Mouse (Mus musculus): ENCODE measurements around the gene Gabpb2. TPM values are rescaled to one million over a fixed set of nuclear protein-coding genes. Genes with fewer than 3 reads are reported as not detected.

Gene Gabpb2
- total and polyA plus RNA-seq, 3 experiments: 72.2 to 92.8 (median 82.2) TPM

DNA sequence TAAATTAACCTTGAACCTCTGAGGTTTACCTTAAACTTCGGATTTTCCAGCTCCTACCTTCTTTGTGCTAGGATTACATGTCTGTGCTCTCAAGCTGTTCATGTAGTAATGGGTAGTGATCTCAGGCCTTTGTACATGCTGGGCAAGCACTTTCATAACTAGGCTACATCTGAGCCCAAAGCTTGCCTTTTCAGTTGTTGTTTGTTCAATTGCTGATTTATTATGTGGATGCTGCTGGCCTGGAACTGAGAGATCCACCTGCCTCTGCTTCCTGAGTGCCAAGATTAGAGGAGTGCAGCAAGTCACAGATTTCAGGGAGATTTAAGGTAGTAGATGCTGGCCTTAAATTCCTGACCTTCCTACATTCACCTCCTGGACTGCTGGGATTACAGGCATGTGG lies 18.6 kb downstream of the Gabpb2 start:
- TF ChIP-seq MAX (IDR thresholded peaks at IDR 0.05; ENCODE audit: low read length) (no peak), BHLHE40 (IDR thresholded peaks at IDR 0.05; ENCODE audit: borderline replicate concordance, low read depth, low read length) (no peak), MAZ (IDR thresholded peaks at IDR 0.05; ENCODE audit: low read depth, low read length) (no peak), MYB (IDR thresholded peaks at IDR 0.05; ENCODE audit: low read depth, low read length) (no peak), ZMIZ1 (IDR thresholded peaks at IDR 0.05; ENCODE audit: low read depth, low read length) (no peak), EP300 (IDR thresholded peaks at IDR 0.05; ENCODE audit: low read depth in 1 of 2, low read length in 2 of 2) (no peak), HCFC1 (IDR thresholded peaks at IDR 0.05; ENCODE audit: low read depth, low read length) (no peak), JUND (IDR thresholded peaks at IDR 0.05; ENCODE audit: low read depth, low read length) (no peak), POLR2AphosphoS5 (IDR thresholded peaks at IDR 0.05; ENCODE audit: borderline replicate concordance, low read depth, low read length) (no peak), KAT2A (conservative IDR thresholded peaks at IDR 0.05; ENCODE audit: low read depth, low read length) (no peak), ZC3H11A (IDR thresholded peaks at IDR 0.05; ENCODE audit: low read depth, low read length) (no peak), ELF1 (IDR thresholded peaks at IDR 0.05; ENCODE audit: low read depth, low read length) (no peak), CTCF (IDR thresholded peaks at IDR 0.05 in 2 of 3, conservative IDR thresholded peaks at IDR 0.05 in 1 of 3; ENCODE audit: control insufficient read depth in 1 of 3, insufficient read depth in 1 of 3, low read depth in 2 of 3, low read length in 3 of 3, poor library complexity in 1 of 3, severe bottlenecking in 1 of 3) (no peak), USF1 (IDR thresholded peaks at IDR 0.05; ENCODE audit: low read depth, low read length) (no peak), ZKSCAN1 (IDR thresholded peaks at IDR 0.05; ENCODE audit: low read depth, low read length) (no peak)

DNA sequence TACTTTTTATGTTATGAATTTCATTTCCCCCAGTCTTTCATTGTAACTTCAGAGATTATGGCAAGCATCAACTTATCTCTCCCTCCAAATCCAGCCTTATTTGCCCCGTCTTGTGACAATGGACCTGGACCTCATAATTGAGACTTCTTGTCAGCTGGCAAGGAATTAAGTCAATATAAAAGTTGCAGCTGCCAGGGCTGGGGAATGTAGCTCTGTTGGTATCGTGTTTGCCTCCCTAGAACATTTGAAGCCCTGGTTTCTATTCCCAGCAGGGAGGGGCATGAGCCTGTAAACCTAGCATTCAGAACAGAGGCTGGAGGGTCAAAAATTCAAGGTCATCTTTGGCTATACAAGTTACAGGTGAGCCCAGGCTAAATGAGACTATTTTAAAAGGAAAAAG lies 21.9 kb downstream of the Gabpb2 start:
- H3K36me3 ChIP-seq (ENCODE audit: control insufficient read depth in 1 of 2, insufficient read depth in 2 of 2, low read length in 2 of 2): peaks cover 0 to 71% of the 10 kb centered on the region in 2 experiments; a peak in 2 of 4 replicates

More for the DNA sequence above, 18.6 kb downstream of the Gabpb2 start:
- DNase-seq (ENCODE audit: low read depth, low spot score): no peak
- H3K9me3 ChIP-seq (replicated peaks; ENCODE audit: insufficient read depth, low read length): no peaks in the 10 kb centered on the region
- no peaks in the 10 kb centered on the region for H3K27me3 ChIP-seq (ENCODE audit: control insufficient read depth in 1 of 2, insufficient read depth in 2 of 2, low read length in 2 of 2)
- H3K9ac ChIP-seq (ENCODE audit: control insufficient read depth, low read depth, low read length, poor library complexity, severe bottlenecking): no peak overlapping the region
- H3K36me3 ChIP-seq (ENCODE audit: control insufficient read depth in 1 of 2, insufficient read depth in 2 of 2, low read length in 2 of 2): peaks cover 0 to 84% of the 10 kb centered on the region in 2 experiments; a peak in 2 of 4 replicates
- no peaks in the 10 kb centered on the region for H3K4me1 ChIP-seq (ENCODE audit: control insufficient read depth in 1 of 2, insufficient read depth in 2 of 2, low read length in 2 of 2)
- no peaks in the 10 kb centered on the region for H3K79me2 ChIP-seq (ENCODE audit: control insufficient read depth, insufficient read depth, low read length, poor library complexity)
- H3K4me3 ChIP-seq (ENCODE audit: control insufficient read depth in 1 of 2, insufficient read depth in 1 of 2, low read depth in 2 of 2, low read length in 2 of 2): no peak overlapping the region
- no peak overlapping the region for H3K27ac ChIP-seq (ENCODE audit: control insufficient read depth, low read depth, low read length)

More for the DNA sequence above, 21.9 kb downstream of the Gabpb2 start:
- no peaks in the 10 kb centered on the region for H3K79me2 ChIP-seq (ENCODE audit: control insufficient read depth, insufficient read depth, low read length, poor library complexity)
- no peak for DNase-seq (ENCODE audit: low read depth, low spot score)
- no peaks in the 10 kb centered on the region for H3K9me3 ChIP-seq (replicated peaks; ENCODE audit: insufficient read depth, low read length)
- H3K27ac ChIP-seq (ENCODE audit: control insufficient read depth, low read depth, low read length): no peak overlapping the region
- H3K4me1 ChIP-seq (ENCODE audit: control insufficient read depth in 1 of 2, insufficient read depth in 2 of 2, low read length in 2 of 2): no peaks in the 10 kb centered on the region
- H3K4me3 ChIP-seq (ENCODE audit: control insufficient read depth in 1 of 2, insufficient read depth in 1 of 2, low read depth in 2 of 2, low read length in 2 of 2): no peak overlapping the region
- no peak overlapping the region for H3K9ac ChIP-seq (ENCODE audit: control insufficient read depth, low read depth, low read length, poor library complexity, severe bottlenecking)
- TF ChIP-seq NELFE (IDR thresholded peaks at IDR 0.05; ENCODE audit: low read depth, low read length) (no peak), ZKSCAN1 (IDR thresholded peaks at IDR 0.05; ENCODE audit: low read depth, low read length) (no peak), GATA1 (IDR thresholded peaks at IDR 0.05; ENCODE audit: low read depth, low read length) (no peak), E2F4 (IDR thresholded peaks at IDR 0.05; ENCODE audit: borderline replicate concordance, low read depth, low read length) (no peak), GABPA (IDR thresholded peaks at IDR 0.05; ENCODE audit: low read depth, low read length) (no peak), SMC3 (IDR thresholded peaks at IDR 0.05; ENCODE audit: low read depth, low read length) (no peak), ETS1 (IDR thresholded peaks at IDR 0.05; ENCODE audit: low read depth, low read length) (no peak), EP300 (IDR thresholded peaks at IDR 0.05; ENCODE audit: low read depth in 1 of 2, low read length in 2 of 2) (no peak), POLR2AphosphoS2 (IDR thresholded peaks at IDR 0.05; ENCODE audit: low read length) (no peak), HCFC1 (IDR thresholded peaks at IDR 0.05; ENCODE audit: low read depth, low read length) (no peak), CHD2 (IDR thresholded peaks at IDR 0.05; ENCODE audit: low read length) (no peak), MYB (IDR thresholded peaks at IDR 0.05; ENCODE audit: low read depth, low read length) (no peak), USF2 (IDR thresholded peaks at IDR 0.05; ENCODE audit: borderline replicate concordance in 1 of 2, insufficient read depth in 1 of 2, low read depth in 1 of 2, low read length in 2 of 2) (no peak), RCOR1 (IDR thresholded peaks at IDR 0.05; ENCODE audit: low read depth, low read length) (no peak), MXI1 (IDR thresholded peaks at IDR 0.05; ENCODE audit: low read depth, low read length) (no peak), ZNF384 (IDR thresholded peaks at IDR 0.05; ENCODE audit: low read depth, low read length) (no peak), CHD1 (IDR thresholded peaks at IDR 0.05; ENCODE audit: low read depth, low read length) (no peak), ZC3H11A (IDR thresholded peaks at IDR 0.05; ENCODE audit: low read depth, low read length) (no peak)
- no peaks in the 10 kb centered on the region for H3K27me3 ChIP-seq (ENCODE audit: control insufficient read depth in 1 of 2, insufficient read depth in 2 of 2, low read length in 2 of 2)
